Mouse (Mus musculus) neural tube, embryonic 13.5 days (tissue): ENCODE measurements around the gene Gimap8. TPM values are rescaled to one million over a fixed set of nuclear protein-coding genes. Genes with fewer than 3 reads are reported as not detected.

ENCODE experiments used
- ATAC-seq: fragments of 200-750 bp; cut with Nextera tagmentation; 2 replicates; pipeline ENCODE4 v1.8.0; 2017; ENCODE audit warnings: low read depth, mild to moderate bottlenecking, moderate TSS enrichment, moderate library complexity
- H3K27ac ChIP-seq: fragments of 300-500 bp; sonication (generic); replicated peaks from 2 replicates; pipeline ENCODE4 v1.5.1; 2015; ENCODE audit warnings: moderate library complexity, mild to moderate bottlenecking, inconsistent platforms
- H3K27me3 ChIP-seq: fragments of 300-500 bp; sonication (generic); 2 replicates; pipeline ENCODE4 v1.6.1; 2015; ENCODE audit warnings: mild to moderate bottlenecking, inconsistent platforms
- H3K36me3 ChIP-seq: fragments of 300-500 bp; sonication (generic); 2 replicates; pipeline ENCODE4 v1.6.1; 2015; ENCODE audit warnings: mild to moderate bottlenecking, inconsistent platforms
- H3K4me1 ChIP-seq: fragments of 300-500 bp; sonication (generic); replicated peaks from 2 replicates; pipeline ENCODE4 v1.6.1; 2015; ENCODE audit warnings: inconsistent platforms
- H3K4me2 ChIP-seq: fragments of 300-500 bp; sonication (generic); 2 replicates; pipeline ENCODE4 v1.6.1; 2015; ENCODE audit warnings: inconsistent platforms, mild to moderate bottlenecking, moderate library complexity
- H3K4me3 ChIP-seq: fragments of 300-500 bp; sonication (generic); 2 replicates; pipeline ENCODE4 v1.5.1; 2015; ENCODE audit warnings: mild to moderate bottlenecking, inconsistent platforms
- H3K9ac ChIP-seq: fragments of 300-500 bp; sonication (generic); 2 replicates; pipeline ENCODE4 v1.6.1; 2015; ENCODE audit warnings: moderate library complexity, mild to moderate bottlenecking, inconsistent platforms
- H3K9me3 ChIP-seq: fragments of 300-500 bp; sonication (generic); 2 replicates; pipeline ENCODE4 v1.6.1; 2016; ENCODE audit warnings: inconsistent platforms
- WGBS: fragments of 180-500 bp; shearing (Covaris S2); methylation state at CpG from one replicate; pipeline ENCODE4 v1.1.7; 2015; 5-methylcytosine and 5-hydroxymethylcytosine counted together
- polyA plus RNA-seq: library from polyadenylated mRNA; unstranded; fragments of >200 nt; fragmentation: Nextera tagmentation; extraction: Ambion mirVana; gene quantifications from 2 replicates; pipeline ENCODE4 v1.2.1, GENCODE M21; 2015

The Gimap8 gene
- polyA plus RNA-seq, 1 experiment from 2014 or later, result 0.74 TPM

GRCm38 (mm10) chr6:48674291-48675058 lies 27.4 kb downstream of the Gimap8 start:
- Histone ChIP-seq H3K4me1 (no peaks in the 10 kb centered on the region), H3K4me2 (no peak overlapping the region), H3K4me3 (no peak overlapping the region), H3K27me3 (no peaks in the 10 kb centered on the region), H3K9me3 (no peaks in the 10 kb centered on the region), H3K9ac (no peak overlapping the region), H3K36me3 (no peaks in the 10 kb centered on the region), H3K27ac (no peak overlapping the region)
- WGBS, result 94% methylated on average over 9 of the region's 9 CpGs
- no peak for ATAC-seq

GRCm38 (mm10) chr6:48675400-48675930 lies 28.4 kb downstream of the Gimap8 start:
- Histone ChIP-seq H3K4me2 (peak overlapping the region; percentile 33), H3K9ac (0 out of 2 replicates have a peak overlapping the region, but pooled peaks have one; percentile 8), H3K9me3 (no peaks in the 10 kb centered on the region), H3K27me3 (no peaks in the 10 kb centered on the region), H3K36me3 (no peaks in the 10 kb centered on the region), H3K4me1 (no peaks in the 10 kb centered on the region), H3K4me3 (0 out of 2 replicates have a peak overlapping the region, but pooled peaks have one; percentile 15), H3K27ac (no peak overlapping the region)
- ATAC-seq, result no peak
- WGBS, result 53% methylated on average over 10 of the region's 10 CpGs

- Histone ChIP-seq H3K4me3 (peak within 1 kb of the TSS; percentile 15; the same call in 1 of the 2 replicates), H3K4me2 (peak within 1 kb of the TSS; percentile 33), H3K9ac (0 out of 2 replicates have a peak within 1 kb of the TSS, but pooled peaks have one; percentile 8), H3K27ac (no peak within 1 kb of the TSS), H3K36me3 (no peaks in the 10 kb centered on the region), H3K27me3 (no peaks in the 10 kb centered on the region), H3K4me1 (no peaks in the 10 kb centered on the region), H3K9me3 (no peaks in the 10 kb centered on the region)
- 34% methylated on average over 13 of the region's 13 CpGs for WGBS
- ATAC-seq, result no peak
Measured at GRCm38 (mm10) chr6:48675931-48676859, 29.2 kb downstream of the Gimap8 start, which contains the start of gene Gimap9. Gene Gimap9, plus strand, starts transcription at chr6:48676129.

- H3K4me3 ChIP-seq, result no peak overlapping the region
- 84% methylated on average over 5 of the region's 5 CpGs for WGBS
- no peak overlapping the region for H3K4me2 ChIP-seq
- ATAC-seq, result no peak
- H3K27me3 ChIP-seq, result no peaks in the 10 kb centered on the region
- no peak overlapping the region for H3K27ac ChIP-seq
- no peaks in the 10 kb centered on the region for H3K36me3 ChIP-seq
- no peaks in the 10 kb centered on the region for H3K9me3 ChIP-seq
- H3K9ac ChIP-seq, result no peak overlapping the region
- H3K4me1 ChIP-seq, result no peaks in the 10 kb centered on the region
Measured at GRCm38 (mm10) chr6:48676860-48677415, 29.9 kb downstream of the Gimap8 start.

GRCm38 (mm10) chr6:48677492-48678345 lies 30.7 kb downstream of the Gimap8 start:
- Histone ChIP-seq H3K27me3 (no peaks in the 10 kb centered on the region), H3K4me2 (no peak overlapping the region), H3K9me3 (no peaks in the 10 kb centered on the region), H3K36me3 (no peaks in the 10 kb centered on the region), H3K9ac (no peak overlapping the region), H3K4me1 (no peaks in the 10 kb centered on the region), H3K4me3 (no peak overlapping the region), H3K27ac (no peak overlapping the region)
- 90% methylated on average over 17 of the region's 17 CpGs for WGBS
- ATAC-seq, result no peak

GRCm38 (mm10) chr6:48678391-48678790 lies 31.4 kb downstream of the Gimap8 start:
- Histone ChIP-seq H3K9me3 (no peaks in the 10 kb centered on the region), H3K4me1 (no peaks in the 10 kb centered on the region), H3K4me2 (no peak overlapping the region), H3K36me3 (no peaks in the 10 kb centered on the region), H3K27ac (no peak overlapping the region), H3K9ac (no peak overlapping the region), H3K27me3 (no peaks in the 10 kb centered on the region), H3K4me3 (no peak overlapping the region)
- ATAC-seq, result no peak
- WGBS, result 75% methylated on average over 4 of the region's 4 CpGs

- no peak overlapping the region for H3K27ac ChIP-seq
- 84% methylated on average over 6 of the region's 6 CpGs for WGBS
- H3K36me3 ChIP-seq, result no peaks in the 10 kb centered on the region
- no peak overlapping the region for H3K4me2 ChIP-seq
- no peak for ATAC-seq
- H3K4me1 ChIP-seq, result no peaks in the 10 kb centered on the region
- no peak overlapping the region for H3K4me3 ChIP-seq
- no peak overlapping the region for H3K9ac ChIP-seq
- H3K27me3 ChIP-seq, result no peaks in the 10 kb centered on the region
- H3K9me3 ChIP-seq, result no peaks in the 10 kb centered on the region
Measured at GRCm38 (mm10) chr6:48679701-48680100, 32.7 kb downstream of the Gimap8 start.

GRCm38 (mm10) chr6:48680421-48680820 lies 33.4 kb downstream of the Gimap8 start:
- Histone ChIP-seq H3K27me3 (no peaks in the 10 kb centered on the region), H3K36me3 (no peaks in the 10 kb centered on the region), H3K9me3 (no peaks in the 10 kb centered on the region), H3K4me1 (no peaks in the 10 kb centered on the region), H3K27ac (no peak overlapping the region), H3K4me3 (no peak overlapping the region), H3K4me2 (no peak overlapping the region), H3K9ac (no peak overlapping the region)
- no peak for ATAC-seq
- 87% methylated on average over 5 of the region's 5 CpGs for WGBS

- H3K27me3 ChIP-seq, result no peaks in the 10 kb centered on the region
- no peaks in the 10 kb centered on the region for H3K36me3 ChIP-seq
- no peaks in the 10 kb centered on the region for H3K4me1 ChIP-seq
- WGBS, result 85% methylated on average over 3 of the region's 3 CpGs
- ATAC-seq, result no peak
- H3K9me3 ChIP-seq, result no peaks in the 10 kb centered on the region
- no peak overlapping the region for H3K4me2 ChIP-seq
- no peak overlapping the region for H3K4me3 ChIP-seq
- H3K27ac ChIP-seq, result no peak overlapping the region
- no peak overlapping the region for H3K9ac ChIP-seq
Measured at GRCm38 (mm10) chr6:48681472-48682090, 34.5 kb downstream of the Gimap8 start.

- ATAC-seq, result no peak
- H3K27ac ChIP-seq, result no peak overlapping the region
- no peaks in the 10 kb centered on the region for H3K9me3 ChIP-seq
- H3K4me2 ChIP-seq, result no peak overlapping the region
- no peaks in the 10 kb centered on the region for H3K36me3 ChIP-seq
- no peak overlapping the region for H3K4me3 ChIP-seq
- WGBS, result 85% methylated on average over 4 of the region's 4 CpGs
- H3K27me3 ChIP-seq, result no peaks in the 10 kb centered on the region
- H3K9ac ChIP-seq, result no peak overlapping the region
- no peaks in the 10 kb centered on the region for H3K4me1 ChIP-seq
Measured at GRCm38 (mm10) chr6:48682271-48682670, 35.2 kb downstream of the Gimap8 start.
